Mouse (Mus musculus) adipocyte (in vitro differentiated cells): ENCODE measurements around the gene Stx12.
"Not testable (repeated sequence)": the region's sequence is repeated elsewhere in the genome, so short reads cannot be mapped to it uniquely, and the experiment has no call there.

Experiments
- DNase-seq: peaks from one replicate; pipeline ENCODE4 v3.0.0-alpha.2; 2016; ENCODE audit warnings: low spot score

The Stx12 gene

GRCm38 (mm10) chr4:132884064-132884843 is at the start of gene Stx12:
TSS of gene Stx12 (minus strand) at chr4:132884509.
- peak; percentile 87 for DNase-seq

- DNase-seq, result no peak
Measured at GRCm38 (mm10) chr4:132932752-132933404, 48.6 kb upstream of the Stx12 start.

- peak; percentile 75 for DNase-seq
Measured at GRCm38 (mm10) chr4:132930784-132931183, 46.5 kb upstream of the Stx12 start.

- not testable (repeated sequence) for DNase-seq
Measured at GRCm38 (mm10) chr4:132926520-132926919, 42.2 kb upstream of the Stx12 start.

GRCm38 (mm10) chr4:132922558-132923008 is 38.3 kb upstream of the Stx12 start, which contains the start of gene Fam76a:
TSS of gene Fam76a (minus strand) at chr4:132922558.
- DNase-seq, result peak; percentile 99

- peak; percentile 41 for DNase-seq
Measured at GRCm38 (mm10) chr4:132922061-132922530, 37.8 kb upstream of the Stx12 start.

GRCm38 (mm10) chr4:132921488-132921887 is 37.2 kb upstream of the Stx12 start:
- DNase-seq, result no peak

GRCm38 (mm10) chr4:132920171-132920570 is 35.9 kb upstream of the Stx12 start:
- DNase-seq, result no peak

- DNase-seq, result not testable (repeated sequence)
Measured at GRCm38 (mm10) chr4:132918493-132918892, 34.2 kb upstream of the Stx12 start.

- DNase-seq, result no peak
Measured at GRCm38 (mm10) chr4:132912156-132912555, 27.8 kb upstream of the Stx12 start.

- DNase-seq, result no peak
Measured at GRCm38 (mm10) chr4:132905843-132906360, 21.6 kb upstream of the Stx12 start.

GRCm38 (mm10) chr4:132904765-132905309 is 20.5 kb upstream of the Stx12 start:
- peak; percentile 50 for DNase-seq

GRCm38 (mm10) chr4:132904071-132904470 is 19.8 kb upstream of the Stx12 start:
- no peak for DNase-seq

- DNase-seq, result no peak
Measured at GRCm38 (mm10) chr4:132898197-132898596, 13.9 kb upstream of the Stx12 start.

- DNase-seq, result no peak
Measured at GRCm38 (mm10) chr4:132894402-132894801, 10.1 kb upstream of the Stx12 start.

GRCm38 (mm10) chr4:132884844-132885374 is 600 bp upstream of the Stx12 start:
- DNase-seq, result no peak

- peak; percentile 42 for DNase-seq
Measured at GRCm38 (mm10) chr4:132883561-132884063, 697 bp downstream of the Stx12 start.

GRCm38 (mm10) chr4:132874363-132875097 is 9.8 kb downstream of the Stx12 start:
- DNase-seq, result no peak

GRCm38 (mm10) chr4:132873481-132874362 is 10.6 kb downstream of the Stx12 start:
- DNase-seq, result peak; percentile 16

- no peak for DNase-seq
Measured at GRCm38 (mm10) chr4:132871116-132871515, 13.2 kb downstream of the Stx12 start.
